In the genomic region with DNA sequence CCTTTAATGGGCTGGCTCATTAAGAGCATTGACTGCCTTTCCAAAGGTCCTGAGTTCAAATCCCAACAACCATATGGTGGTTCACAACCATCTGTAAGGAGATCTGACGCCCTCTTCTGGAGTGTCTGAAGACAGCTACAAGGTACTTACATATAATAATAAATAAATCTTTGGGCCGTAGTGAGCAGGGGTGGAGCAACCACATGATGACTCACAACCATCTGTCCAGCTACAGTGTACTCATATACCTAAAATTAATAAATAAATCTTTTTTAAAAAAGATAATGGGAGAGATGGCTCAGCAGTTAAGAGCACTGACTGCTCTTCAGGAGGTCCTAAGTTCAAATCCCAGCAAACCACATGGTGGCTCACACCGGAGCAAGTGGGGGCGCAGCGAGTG, we compare ENCODE assay signal across 24 mouse cellular contexts. TPM values are rescaled to one million over a fixed set of nuclear protein-coding genes. Genes with fewer than 3 reads are reported as not detected.
DNase-seq lines count a peak whose midpoint lies in the region; ATAC-seq and TF ChIP-seq lines count a peak whose summit lies in the region.
"Had no signal": no experiment of that assay in that cellular context is flagged by ENCODE, and none has a peak within 500 bp of the region (broad histone marks: within the 10 kb centered on the region; RNA-seq: fewer than 3 reads in every experiment).

No protein-coding gene starts in this region.

- no peak overlapping the region for H3K27ac ChIP-seq in forebrain, postnatal 0 days (ENCODE audit: low read depth, low read length)
- no peak overlapping the region for H3K27ac ChIP-seq in midbrain, postnatal 0 days (ENCODE audit: low read depth, low read length)

- no peaks in the 10 kb centered on the region for H3K36me3 ChIP-seq in forebrain, postnatal 0 days (ENCODE audit: insufficient read depth)
- H3K36me3 ChIP-seq in midbrain, postnatal 0 days (ENCODE audit: insufficient read depth, low read length) = no peaks in the 10 kb centered on the region
- H3K36me3 ChIP-seq: G1E had no signal

- 93% methylated on average over 5 of the region's 5 CpGs for whole genome bisulfite sequencing in forebrain, postnatal 0 days
- WGBS in midbrain, postnatal 0 days = 94% methylated on average over 5 of the region's 5 CpGs

- H3K4me1 ChIP-seq in forebrain, postnatal 0 days (ENCODE audit: insufficient read depth) = no peaks in the 10 kb centered on the region
- H3K4me1 ChIP-seq in midbrain, postnatal 0 days (ENCODE audit: insufficient read depth, low read length) = no peaks in the 10 kb centered on the region

- H3K9me3 ChIP-seq in forebrain, postnatal 0 days (ENCODE audit: low read length) = no peaks in the 10 kb centered on the region
- no peaks in the 10 kb centered on the region for H3K9me3 ChIP-seq in midbrain, postnatal 0 days (ENCODE audit: low read length)
- H3K9me3 ChIP-seq: G1E had no signal

- no peak overlapping the region for H3K4me3 ChIP-seq in forebrain, postnatal 0 days (ENCODE audit: low read depth, low read length)
- H3K4me3 ChIP-seq in midbrain, postnatal 0 days (ENCODE audit: low read depth, low read length) = no peak overlapping the region

- ATAC-seq in forebrain, postnatal 0 days = no peak
- ATAC-seq in midbrain, postnatal 0 days (ENCODE audit: low FRiP score) = no peak
- ATAC-seq: activated CD4-positive, CD25-positive, alpha-beta regulatory T cell, adult 4 months; Patski had no signal

- H3K9ac ChIP-seq in forebrain, postnatal 0 days = no peak overlapping the region
- no peak overlapping the region for H3K9ac ChIP-seq in midbrain, postnatal 0 days (replicated peaks; ENCODE audit: low read length, poor library complexity, severe bottlenecking)

- H3K4me2 ChIP-seq in forebrain, postnatal 0 days (ENCODE audit: low read depth) = no peak overlapping the region
- no peak overlapping the region for H3K4me2 ChIP-seq in midbrain, postnatal 0 days (ENCODE audit: low read depth, low read length, poor library complexity, severe bottlenecking)

- TF ChIP-seq CTCF in forebrain, postnatal 0 days (IDR thresholded peaks at IDR 0.05; ENCODE audit: low read depth) = no peak
- TF ChIP-seq CTCF in midbrain, postnatal 0 days (IDR thresholded peaks at IDR 0.05) = no peak

- intact Hi-C loops in heart, postnatal 14 days (cut with DNase I) = no loop called here

- DNase-seq in heart, adult 11 months = peak; percentile 55
- DNase-seq in heart, postnatal 14 days = no peak
- DNase-seq in 3T3-L1 (ENCODE audit: low read depth, low spot score) (peak; percentile 75), 416B (ENCODE audit: low read depth) (peak; percentile 80), NIH3T3 (ENCODE audit: low read depth) (peak; percentile 58)
- DNase-seq in right cerebral cortex, postnatal 36 days (ENCODE audit: low spot score in 2 of 2) = no peak
- no peak for DNase-seq in forebrain, postnatal 0 days
- DNase-seq in midbrain, postnatal 0 days (ENCODE audit: low spot score) = no peak
- DNase-seq: adrenal gland, adult 2 months; adrenal gland, adult 8-10 months; adrenal gland, postnatal 10 days; adrenal gland, postnatal 14 days; adrenal gland, postnatal 25 days; adrenal gland, postnatal 36 days; cerebellum, adult 11 months; cerebellum, adult 11-12 months; cerebellum, adult 18-20 months; cerebellum, adult 2 months; cerebellum, adult 8-10 months had no signal

- peaks cover 7% of the 10 kb centered on the region for H3K27me3 ChIP-seq in forebrain, postnatal 0 days (ENCODE audit: insufficient read depth, low read length)
- peaks cover 15% of the 10 kb centered on the region for H3K27me3 ChIP-seq in midbrain, postnatal 0 days (ENCODE audit: insufficient read depth, low read length)
- H3K27me3 ChIP-seq: CH12.LX, Patski had no signal

RNA-seq across cellular contexts. Expression of a gene that starts 5.3 kb away (rescaled TPM):
- 1 to 10 TPM; 3.3 to 5.4 TPM for total RNA-seq in heart, postnatal 14 days (2021)
- 2.5 and 4.2 TPM in 2 replicates for total RNA-seq in forebrain, postnatal 0 days (2014; rRNA removed)
- polyA plus RNA-seq in forebrain, postnatal 0 days (2015; fragmentation: Nextera tagmentation; extraction: Ambion mirVana) = 3.2 and 3.4 TPM in 2 replicates
- 2.1 and 4.9 TPM in 2 replicates for total RNA-seq in midbrain, postnatal 0 days (2014; rRNA removed)
- 2.0 and 2.3 TPM in 2 replicates for polyA plus RNA-seq in midbrain, postnatal 0 days (2015; fragmentation: Nextera tagmentation; extraction: Ambion mirVana)

RNA-seq across cellular contexts. Expression of a gene that starts 35.9 kb away (rescaled TPM):
- total RNA-seq in heart, postnatal 14 days (2021) = under 1 TPM in 1 of 2 experiments, not detected in 1; 0.05 TPM
- total RNA-seq in forebrain, postnatal 0 days (2014; rRNA removed) = 26.1 and 27.6 TPM in 2 replicates
- polyA plus RNA-seq in forebrain, postnatal 0 days (2015; fragmentation: Nextera tagmentation; extraction: Ambion mirVana) = 2.7 and 3.0 TPM in 2 replicates
- 27.2 and 30.5 TPM in 2 replicates for total RNA-seq in midbrain, postnatal 0 days (2014; rRNA removed)
- 2.5 and 2.7 TPM in 2 replicates for polyA plus RNA-seq in midbrain, postnatal 0 days (2015; fragmentation: Nextera tagmentation; extraction: Ambion mirVana)
- total RNA-seq: adrenal gland, postnatal 25 days; CH12.LX; MEL had no signal
- polyA plus RNA-seq: G1E had no signal

Comparison
In these comparisons a context has a peak if more than half of its experiments do, and no peak if none do; other contexts are left out.
1. DNase-seq: peak in heart, adult 11 months (single experiment), 3T3-L1 (single experiment), 416B (single experiment) and NIH3T3 (single experiment); none in heart, postnatal 14 days (0 of 2), right cerebral cortex, postnatal 36 days (0 of 2), forebrain, postnatal 0 days (single experiment) and midbrain, postnatal 0 days (single experiment).
2. RNA of a gene that starts 35.9 kb away (total RNA-seq): 27.2 to 30.5 TPM in midbrain, postnatal 0 days and 26.1 to 27.6 TPM in forebrain, postnatal 0 days; 0.05 TPM in heart, postnatal 14 days; every median in the first group is over 10 times any median in the second.